Mouse (Mus musculus) kidney, postnatal 36 days (tissue): ENCODE measurements around the gene Mkln1.
A peak's percentile ranks its signal among the peaks of the same experiment; 100 is the strongest.
"Not testable (repeated sequence)": the region's sequence is repeated elsewhere in the genome, so short reads cannot be mapped to it uniquely, and the experiment has no call there.

Experiments
- DNase-seq, 2 experiments: peaks; one replicate each; pipeline ENCODE4 v3.0.0; 2021 to 2022; ENCODE audit warnings: mixed read lengths in 2 of 2

The Mkln1 gene

DNA sequence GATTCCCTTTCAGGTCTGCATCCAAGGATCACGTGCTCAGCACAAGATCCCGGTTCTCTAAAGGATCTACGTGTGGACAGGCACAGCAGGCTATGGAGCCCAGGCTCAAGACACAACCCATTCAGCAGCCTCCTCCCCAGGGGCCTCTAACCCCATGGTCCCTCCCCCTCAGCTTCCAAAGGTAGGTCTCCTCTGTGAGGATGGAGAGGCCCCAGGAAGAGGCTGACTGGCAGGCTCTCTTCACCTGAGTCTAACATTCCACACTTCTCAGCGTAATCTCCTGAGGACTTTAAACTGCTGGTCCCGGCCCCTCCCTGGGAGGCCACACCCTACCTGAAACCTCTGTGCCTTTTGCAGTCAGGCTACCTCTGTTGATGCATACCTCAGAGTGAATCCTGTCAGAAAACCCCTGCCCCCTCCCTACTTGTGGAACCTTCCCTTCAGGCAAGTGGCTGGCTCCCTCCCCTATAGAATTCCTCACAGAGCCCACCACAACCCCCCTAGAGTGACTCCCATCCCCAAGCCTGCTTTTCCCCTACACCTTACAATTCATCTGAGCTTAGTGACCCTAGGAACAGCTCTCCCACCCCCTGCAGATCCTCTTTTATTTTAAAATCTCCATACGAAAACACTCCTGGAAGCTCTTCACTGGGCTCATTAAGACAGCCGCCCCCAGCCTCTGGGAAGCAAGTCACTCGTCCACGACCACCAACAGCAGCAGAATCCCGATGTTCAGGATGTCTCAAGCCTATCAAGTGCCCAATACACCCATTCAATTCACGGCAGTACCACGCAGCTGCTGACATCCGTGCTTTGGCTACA, 161.8 kb downstream of the Mkln1 start:
- DNase-seq, result no peak

DNA sequence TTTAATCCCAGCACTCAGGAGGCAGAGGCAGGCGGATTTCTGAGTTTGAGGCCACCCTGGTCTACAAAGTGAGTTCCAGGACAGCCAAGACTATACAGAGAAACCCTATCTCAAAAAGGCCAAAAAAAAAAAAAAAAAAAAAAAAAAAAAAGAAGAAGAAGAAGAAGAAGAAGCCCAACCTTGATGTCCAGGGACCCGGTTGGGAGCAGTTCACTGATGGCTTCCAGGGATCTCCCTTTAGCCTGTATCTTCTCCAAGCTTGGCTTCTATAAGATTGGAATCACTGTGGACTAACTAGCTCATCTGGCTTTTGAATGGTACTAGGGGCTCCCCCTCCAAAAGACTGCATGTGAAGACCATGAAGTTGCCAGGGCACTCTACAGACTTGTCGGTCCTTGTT, 163.4 kb downstream of the Mkln1 start:
- DNase-seq, result not testable (repeated sequence)

GRCm38 (mm10) chr6:31562371-31563080, 164.0 kb downstream of the Mkln1 start:
- peak in 1 of 2 experiments; percentile 22 for DNase-seq

DNA sequence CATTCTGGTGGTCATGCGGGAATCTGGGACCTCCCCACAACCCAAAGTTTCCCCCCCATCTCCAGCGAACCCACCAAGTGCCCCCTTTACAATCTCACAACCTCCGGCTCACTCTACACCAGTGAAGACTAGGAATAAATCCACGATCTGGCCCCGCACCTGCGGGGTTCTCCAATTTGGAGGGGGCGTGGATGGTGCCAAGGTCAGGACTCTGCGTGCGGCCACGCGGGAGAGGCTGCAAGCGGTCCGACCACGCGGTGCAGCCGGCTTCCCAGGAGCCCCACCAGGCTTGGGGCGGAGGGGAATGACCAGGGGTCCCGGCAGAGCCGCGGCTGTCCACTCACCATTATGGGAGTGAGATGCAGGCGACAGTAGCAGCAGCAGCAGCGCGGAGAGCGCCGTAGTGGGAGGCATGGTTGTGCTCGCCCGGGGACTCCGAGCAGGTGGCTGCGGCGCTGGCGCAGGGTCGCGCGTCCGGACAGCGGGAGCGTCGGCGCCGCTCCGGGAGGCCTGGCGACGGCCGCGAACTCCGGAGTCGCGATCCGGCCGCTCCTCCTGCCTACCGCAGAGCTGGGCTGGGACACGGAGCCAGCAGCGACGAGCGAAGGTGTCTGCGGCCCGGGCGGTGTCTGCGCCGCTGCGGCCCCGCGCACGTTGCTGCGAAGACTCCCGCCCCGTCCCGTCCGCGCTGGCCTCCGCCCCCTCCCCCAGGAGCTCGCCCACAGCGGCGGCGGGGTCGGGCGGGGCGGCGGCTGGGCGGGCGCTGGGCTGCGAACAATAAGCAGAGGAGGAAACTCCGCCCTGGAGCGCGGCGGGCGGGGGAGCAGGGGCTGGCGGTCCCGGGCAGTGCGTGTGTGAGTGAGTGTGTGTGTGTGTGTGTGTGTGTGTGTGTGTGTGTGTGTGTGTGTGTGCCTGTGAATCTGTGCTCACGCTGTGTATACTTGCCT, 165.0 kb downstream of the Mkln1 start, which contains the start of gene Podxl:
TSS of gene Podxl (minus strand) at position 747 of the 947 bp plus-strand sequence.
- DNase-seq, result peak; percentile 85 to 91

- no peak for DNase-seq
These were observed 165.6 kb downstream of the Mkln1 start for GRCm38 (mm10) chr6:31564182-31564531.

DNA sequence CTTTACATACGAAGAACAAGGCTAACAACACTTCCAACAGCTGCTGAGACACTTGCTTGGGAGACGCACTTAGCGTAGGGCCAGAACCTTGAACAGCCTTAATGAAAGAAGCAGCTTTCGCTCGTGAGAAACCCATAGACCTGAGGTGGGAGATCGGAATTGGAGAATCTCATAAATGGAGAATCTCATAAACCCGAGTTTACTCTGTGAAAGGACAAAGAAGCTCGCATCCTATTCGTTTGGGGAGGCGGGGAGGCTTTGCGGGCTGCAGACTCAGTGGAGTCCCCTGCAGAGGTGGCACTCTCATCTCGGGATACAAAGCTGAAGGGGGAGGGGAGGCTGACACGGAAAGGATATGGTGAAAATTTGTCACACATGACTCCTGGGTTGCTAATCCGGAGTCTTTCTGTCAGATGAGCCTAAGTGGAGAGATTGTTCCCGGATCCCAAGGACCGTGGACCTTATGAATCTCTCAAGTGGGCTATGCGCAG, 166.4 kb downstream of the Mkln1 start:
- peak in 1 of 2 experiments; percentile 40 for DNase-seq
